Mouse (Mus musculus) heart, adult 2 months (tissue): ENCODE measurements around the gene Sall4. TPM values are rescaled to one million over a fixed set of nuclear protein-coding genes. Genes with fewer than 3 reads are reported as not detected.
A peak's percentile ranks its signal among the peaks of the same experiment; 100 is the strongest.

ENCODE experiments used
- DNase-seq, 2 experiments: peaks; one replicate each; pipeline ENCODE4 v3.0.0; 2021
- H3K27ac ChIP-seq: fragments of 200-600 bp; 2 replicates; pipeline ENCODE4 v1.8.1; 2022
- H3K27me3 ChIP-seq: fragments of 200-500 bp; 2 replicates; pipeline ENCODE4 v1.6.1; 2012; ENCODE audit warnings: mild to moderate bottlenecking, low read length, inconsistent platforms, mixed read lengths; ENCODE audit not compliant: control insufficient read depth, insufficient read depth
- H3K36me3 ChIP-seq: fragments of 200-500 bp; 2 replicates; pipeline ENCODE4 v1.6.1; 2012; ENCODE audit warnings: low read length, inconsistent platforms; ENCODE audit not compliant: control insufficient read depth, insufficient read depth
- H3K4me1 ChIP-seq: fragments of 200-500 bp; 2 replicates; pipeline ENCODE4 v1.6.1; 2011; ENCODE audit warnings: low read length; ENCODE audit not compliant: control insufficient read depth, insufficient read depth
- H3K4me3 ChIP-seq: fragments of 200-600 bp; 2 replicates; pipeline ENCODE4 v1.8.1; 2022
- H3K79me2 ChIP-seq: fragments of 200-500 bp; replicated peaks from 2 replicates; pipeline ENCODE4 v1.6.1; 2012; ENCODE audit warnings: mild to moderate bottlenecking, inconsistent platforms, low read length, moderate library complexity, mixed read lengths; ENCODE audit not compliant: control insufficient read depth, insufficient read depth
- H3K9ac ChIP-seq: fragments of 200-500 bp; 2 replicates; pipeline ENCODE4 v1.6.1; 2012; ENCODE audit warnings: low read depth, mild to moderate bottlenecking, control low read depth, inconsistent platforms, low read length, mixed read lengths
- CTCF ChIP-seq: fragments of 200-600 bp; IDR thresholded peaks from 2 replicates; pipeline ENCODE4 v1.8.1; 2022; ENCODE audit warnings: antibody characterized with exemption, mild to moderate bottlenecking, moderate library complexity
- EP300 ChIP-seq: fragments of 200-500 bp; IDR thresholded peaks from 2 replicates; pipeline ENCODE4 v1.6.1; 2011; ENCODE audit warnings: low read depth, low read length, control low read depth; ENCODE audit not compliant: insufficient read depth
- POLR2A ChIP-seq: fragments of 200-500 bp; IDR thresholded peaks from 2 replicates; pipeline ENCODE4 v1.6.1; 2011; ENCODE audit warnings: mild to moderate bottlenecking, low read depth, low read length, control low read depth; ENCODE audit not compliant: insufficient read depth
- WGBS: fragments of 180-500 bp; shearing (Covaris S2); methylation state at CpG from one replicate; pipeline ENCODE4 v1.1.7; 2018; 5-methylcytosine and 5-hydroxymethylcytosine counted together
- intact Hi-C: fragments of 180-260 bp; cut with DNase I; formaldehyde crosslinking; loops from one replicate; pipeline ENCODE4 v1.15.1; 2025
- polyA plus RNA-seq: library from polyadenylated mRNA; depleted of rRNA; stranded (reverse); fragments of >200 nt; gene quantifications from 2 replicates; pipeline ENCODE4 v1.2.3, GENCODE M21; 2012
- total RNA-seq, 2 experiments: library from RNA; stranded (reverse); gene quantifications; 2 replicates each; pipeline ENCODE4 v1.2.3; 2021

The Sall4 gene
- total and polyA plus RNA-seq, 3 experiments, result 1.2 to 2.3 (median 1.5) TPM

- H3K27ac ChIP-seq, result no peak overlapping the region
- H3K4me3 ChIP-seq, result no peak overlapping the region
- no peak for DNase-seq
- no peak overlapping the region for H3K9ac ChIP-seq
- no peaks in the 10 kb centered on the region for H3K36me3 ChIP-seq
- 65% methylated on average over 8 of the region's 8 CpGs for WGBS
- H3K27me3 ChIP-seq, result peaks cover 5% of the 10 kb centered on the region
- H3K4me1 ChIP-seq, result no peaks in the 10 kb centered on the region
- no peak for TF ChIP-seq POLR2A
- no peak for TF ChIP-seq EP300
- TF ChIP-seq CTCF, result no peak
- H3K79me2 ChIP-seq, result no peaks in the 10 kb centered on the region
- intact Hi-C loops, result loop anchor here (10.0 kb wide), 1 partner anchor 106 kb away; no protein-coding TSS in a partner anchor
Observed at GRCm38 (mm10) chr2:168769259-168769658, 1.5 kb upstream of the Sall4 start.

DNA sequence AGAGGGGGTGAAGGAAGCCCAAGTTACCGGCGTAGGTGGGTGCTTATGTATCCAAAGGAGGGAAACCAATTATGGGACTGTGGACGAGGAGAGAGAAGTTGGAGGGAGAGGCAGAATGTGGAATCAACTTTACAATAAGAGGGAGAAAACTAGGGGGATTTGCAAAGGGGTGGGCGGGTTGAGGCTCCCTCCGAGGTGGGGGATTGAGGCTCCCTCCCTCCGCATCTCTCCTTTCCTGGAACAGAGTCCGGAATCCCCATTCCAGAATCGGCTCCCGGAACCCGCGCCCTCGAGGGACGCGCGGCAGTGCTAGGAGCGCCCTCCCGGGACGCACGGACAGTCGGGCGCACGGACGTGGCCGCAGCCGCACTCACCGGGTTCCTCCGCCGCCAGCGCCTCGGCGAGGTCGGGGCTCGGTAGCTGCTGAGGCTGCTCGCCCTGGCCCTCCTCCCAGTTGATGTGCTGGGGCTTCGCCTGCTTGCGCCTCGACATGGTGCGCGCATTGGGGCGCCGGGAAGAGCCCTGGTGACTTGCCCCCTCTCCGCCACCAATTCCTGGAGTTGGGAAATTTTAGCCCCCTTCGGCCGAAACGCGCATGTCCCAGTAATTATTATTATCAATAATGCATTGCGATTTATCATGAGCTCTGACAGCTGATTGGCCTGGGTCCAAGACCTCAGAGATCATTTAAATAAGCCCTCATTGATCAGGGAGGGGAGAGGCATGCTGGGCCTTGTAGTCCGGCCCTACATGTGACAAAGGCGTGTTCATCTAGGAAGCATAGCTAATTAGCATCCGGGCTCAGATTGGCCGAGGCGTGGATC lies 993 bp downstream of the Sall4 start:
- no peaks in the 10 kb centered on the region for H3K4me1 ChIP-seq
- WGBS, result 2% methylated on average over 52 of the region's 52 CpGs
- TF ChIP-seq CTCF (no peak), POLR2A (no peak), EP300 (no peak)
- peak overlapping the region; percentile 89 for H3K27ac ChIP-seq
- no peaks in the 10 kb centered on the region for H3K79me2 ChIP-seq
- peak overlapping the region; percentile 56 for H3K4me3 ChIP-seq
- peak overlapping the region; percentile 83 for H3K9ac ChIP-seq
- peaks cover 5% of the 10 kb centered on the region for H3K27me3 ChIP-seq
- intact Hi-C loops, result loop anchor here (10.0 kb wide), 1 partner anchor 108 kb away; no protein-coding TSS in a partner anchor
- peak; percentile 33 to 52 for DNase-seq
- H3K36me3 ChIP-seq, result no peaks in the 10 kb centered on the region

DNA sequence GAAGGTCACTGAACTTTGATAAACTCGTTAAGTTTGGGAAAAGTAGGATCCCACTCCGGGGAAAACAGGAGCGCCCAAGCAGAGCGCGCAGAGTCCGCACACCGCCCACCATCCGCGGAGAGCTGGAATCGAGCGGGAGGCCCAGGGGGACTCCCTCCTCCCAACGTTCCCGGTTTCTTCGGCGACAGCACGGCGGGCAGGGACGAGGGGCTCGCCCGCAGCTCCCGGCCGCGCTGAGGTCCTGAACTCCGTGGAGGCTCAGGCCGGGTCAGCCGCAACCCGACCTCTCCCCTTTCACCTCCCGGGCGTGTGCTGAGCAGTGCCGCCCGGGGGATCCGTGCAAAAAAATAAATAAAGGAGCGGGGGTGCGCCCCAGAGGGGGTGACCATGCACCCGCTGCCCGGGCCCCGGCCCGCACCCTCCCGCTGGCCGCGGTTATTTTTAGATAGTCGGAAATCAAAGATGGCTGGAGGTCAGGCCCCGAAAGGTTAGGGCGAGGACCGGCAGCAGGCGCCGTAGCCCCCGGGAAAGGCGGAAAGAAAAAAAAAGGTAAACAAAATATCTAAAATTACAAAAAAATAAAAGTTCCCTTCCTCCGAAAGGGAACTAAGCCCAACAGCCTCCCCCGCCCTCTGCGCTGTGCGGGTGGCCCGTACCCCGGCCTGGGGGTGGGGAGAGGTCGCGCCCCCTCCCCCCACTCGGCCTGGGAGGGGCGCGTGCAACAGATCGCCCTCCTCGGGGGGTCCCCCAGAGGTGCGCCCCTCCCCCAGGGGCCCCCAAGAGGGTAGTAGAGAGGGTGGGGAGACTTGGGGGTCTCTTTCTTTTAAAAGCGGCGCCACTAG lies 1.8 kb downstream of the Sall4 start:
- Histone ChIP-seq H3K36me3 (no peaks in the 10 kb centered on the region), H3K9ac (peak overlapping the region; percentile 83), H3K27me3 (peaks cover 5% of the 10 kb centered on the region), H3K27ac (peak overlapping the region; percentile 89), H3K79me2 (no peaks in the 10 kb centered on the region), H3K4me3 (peak overlapping the region; percentile 56), H3K4me1 (no peaks in the 10 kb centered on the region)
- TF ChIP-seq EP300 (no peak), POLR2A (no peak)
- WGBS, result 1% methylated on average over 65 of the region's 65 CpGs
- peak; percentile 33 to 44 for DNase-seq
- intact Hi-C loops, result loop anchor here (10.0 kb wide), 1 partner anchor 109 kb away; no protein-coding TSS in a partner anchor

GRCm38 (mm10) chr2:168765065-168765681 lies 2.6 kb downstream of the Sall4 start:
- Histone ChIP-seq H3K9ac (peak overlapping the region; percentile 77), H3K79me2 (no peaks in the 10 kb centered on the region), H3K4me1 (no peaks in the 10 kb centered on the region), H3K4me3 (peak overlapping the region; percentile 56), H3K27me3 (peaks cover 3% of the 10 kb centered on the region), H3K36me3 (no peaks in the 10 kb centered on the region), H3K27ac (peak overlapping the region; percentile 89; the same call in 1 of the 2 replicates)
- peak; percentile 61 to 62 for DNase-seq
- intact Hi-C loops, result loop anchor here (10.0 kb wide), 1 partner anchor 110 kb away; no protein-coding TSS in a partner anchor
- TF ChIP-seq POLR2A, result no peak
- peak; percentile 64 for TF ChIP-seq CTCF
- 2% methylated on average over 32 of the region's 32 CpGs for WGBS

DNA sequence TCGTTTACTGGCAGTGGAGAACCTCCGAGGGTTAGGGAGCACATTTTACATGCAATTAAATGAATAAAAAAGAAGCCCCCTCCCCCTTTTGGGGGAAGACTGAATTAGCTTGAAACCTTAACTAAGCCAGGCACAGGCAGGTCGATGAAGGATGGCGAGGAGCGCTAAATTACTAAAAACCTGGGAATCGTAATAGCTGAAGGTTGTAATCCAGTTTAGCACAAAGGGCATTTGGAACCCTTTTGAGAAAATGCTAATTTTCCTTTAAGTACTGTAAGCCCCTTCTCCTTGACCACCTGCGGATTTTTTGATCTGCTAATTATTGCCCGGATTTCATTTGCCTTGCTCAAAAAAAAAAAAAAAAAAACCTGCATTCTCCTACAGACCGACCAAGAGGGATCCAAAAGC lies 3.3 kb downstream of the Sall4 start:
- Histone ChIP-seq H3K79me2 (no peaks in the 10 kb centered on the region), H3K27me3 (peaks cover 3% of the 10 kb centered on the region), H3K27ac (no peak overlapping the region), H3K4me3 (no peak overlapping the region), H3K4me1 (no peaks in the 10 kb centered on the region), H3K36me3 (no peaks in the 10 kb centered on the region), H3K9ac (no peak overlapping the region)
- intact Hi-C loops, result loop anchor here (10.0 kb wide), 1 partner anchor 110 kb away; no protein-coding TSS in a partner anchor
- WGBS, result 46% methylated on average over 9 of the region's 9 CpGs
- TF ChIP-seq EP300 (no peak), POLR2A (no peak), CTCF (no peak)
- no peak for DNase-seq
